Mouse (Mus musculus) hindbrain, embryonic 16.5 days (tissue): ENCODE measurements at regions not wholly inside any gene's neighbourhood (a gene's known extent, or its start where the extent isn't known, plus 50 kb on each side); places are given as distances from the start of the nearest gene placed in this dataset.

Experiments used
- ATAC-seq: fragments of 200-750 bp; cut with Nextera tagmentation; 2 replicates; pipeline ENCODE4 v1.8.0; 2017; ENCODE audit warnings: moderate TSS enrichment, moderate library complexity
- H3K27ac ChIP-seq: fragments of 300-500 bp; sonication (generic); 2 replicates; pipeline ENCODE4 v1.5.1; 2014; ENCODE audit warnings: low read depth, mild to moderate bottlenecking, control low read depth, low read length, moderate library complexity
- H3K27me3 ChIP-seq: fragments of 300-500 bp; sonication (generic); replicated peaks from 2 replicates; pipeline ENCODE4 v1.6.1; 2014; ENCODE audit warnings: low read length; ENCODE audit not compliant: control insufficient read depth, insufficient read depth
- H3K36me3 ChIP-seq: fragments of 300-500 bp; sonication (generic); 2 replicates; pipeline ENCODE4 v1.6.1; 2014; ENCODE audit warnings: mild to moderate bottlenecking, low read length, moderate library complexity, mixed read lengths; ENCODE audit not compliant: control insufficient read depth, insufficient read depth
- H3K4me1 ChIP-seq: fragments of 300-500 bp; sonication (generic); 2 replicates; pipeline ENCODE4 v1.6.1; 2014; ENCODE audit warnings: low read depth, low read length; ENCODE audit not compliant: control insufficient read depth, insufficient read depth
- H3K4me2 ChIP-seq: fragments of 300-500 bp; sonication (generic); 2 replicates; pipeline ENCODE4 v1.6.1; 2014; ENCODE audit warnings: mild to moderate bottlenecking, low read length, control low read depth, moderate library complexity
- H3K4me3 ChIP-seq: fragments of 300-500 bp; sonication (generic); 2 replicates; pipeline ENCODE4 v1.5.1; 2014; ENCODE audit warnings: mild to moderate bottlenecking, low read length, control low read depth, moderate library complexity
- H3K9ac ChIP-seq: fragments of 300-500 bp; sonication (generic); 2 replicates; pipeline ENCODE4 v1.6.1; 2014; ENCODE audit warnings: low read depth, mild to moderate bottlenecking, control low read depth, low read length, moderate library complexity
- H3K9me3 ChIP-seq: fragments of 300-500 bp; sonication (generic); 2 replicates; pipeline ENCODE4 v1.6.1; 2014; ENCODE audit warnings: mild to moderate bottlenecking, low read length, moderate library complexity; ENCODE audit not compliant: control insufficient read depth
- WGBS: fragments of 180-500 bp; shearing (Covaris S2); extraction: QIAGEN DNeasy Blood & Tissue Kit; methylation state at CpG from one replicate; pipeline ENCODE4 v1.1.7; 2014; 5-methylcytosine and 5-hydroxymethylcytosine counted together

- no peak overlapping the region for H3K4me3 ChIP-seq
- no peak overlapping the region for H3K4me2 ChIP-seq
These were observed 228.0 kb upstream of the Gm11042 start for GRCm38 (mm10) chr12:74544172-74544571.

DNA sequence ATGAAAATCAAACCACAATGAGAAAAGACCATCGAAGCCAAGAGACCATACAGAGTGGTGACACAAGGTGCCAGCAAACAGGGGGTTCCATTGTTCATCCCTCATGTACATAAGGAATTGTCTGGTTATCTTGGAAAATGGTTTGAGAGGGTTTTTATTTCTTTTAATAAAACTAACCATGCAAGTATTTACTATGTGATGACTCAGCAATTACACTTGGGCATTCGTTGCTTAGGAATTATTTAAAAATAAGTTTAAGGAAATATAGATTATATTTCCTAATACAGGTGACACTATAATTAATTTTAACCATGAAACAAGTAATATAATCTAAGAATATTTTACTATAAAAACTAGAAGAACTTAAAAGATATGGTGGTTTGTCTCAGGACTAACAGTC lies 218.7 kb upstream of the Gm11042 start:
- Histone ChIP-seq H3K9me3 (no peaks in the 10 kb centered on the region), H3K4me1 (no peaks in the 10 kb centered on the region), H3K27me3 (no peaks in the 10 kb centered on the region), H3K36me3 (no peaks in the 10 kb centered on the region), H3K9ac (no peak overlapping the region), H3K27ac (no peak overlapping the region), H3K4me3 (no peak overlapping the region), H3K4me2 (no peak overlapping the region)
- WGBS = 84% methylated on average over 2 of the region's 2 CpGs
- no peak for ATAC-seq

More at GRCm38 (mm10) chr12:74544172-74544571, 228.0 kb upstream of the Gm11042 start:
- no peak for ATAC-seq
- Histone ChIP-seq H3K27me3 (no peaks in the 10 kb centered on the region), H3K36me3 (no peaks in the 10 kb centered on the region), H3K27ac (no peak overlapping the region), H3K9me3 (0 out of 2 replicates have a peak, but pooled peaks cover 2% of the 10 kb centered on the region), H3K4me1 (no peaks in the 10 kb centered on the region), H3K9ac (no peak overlapping the region)
- WGBS = 97% methylated on average over 2 of the region's 2 CpGs

DNA sequence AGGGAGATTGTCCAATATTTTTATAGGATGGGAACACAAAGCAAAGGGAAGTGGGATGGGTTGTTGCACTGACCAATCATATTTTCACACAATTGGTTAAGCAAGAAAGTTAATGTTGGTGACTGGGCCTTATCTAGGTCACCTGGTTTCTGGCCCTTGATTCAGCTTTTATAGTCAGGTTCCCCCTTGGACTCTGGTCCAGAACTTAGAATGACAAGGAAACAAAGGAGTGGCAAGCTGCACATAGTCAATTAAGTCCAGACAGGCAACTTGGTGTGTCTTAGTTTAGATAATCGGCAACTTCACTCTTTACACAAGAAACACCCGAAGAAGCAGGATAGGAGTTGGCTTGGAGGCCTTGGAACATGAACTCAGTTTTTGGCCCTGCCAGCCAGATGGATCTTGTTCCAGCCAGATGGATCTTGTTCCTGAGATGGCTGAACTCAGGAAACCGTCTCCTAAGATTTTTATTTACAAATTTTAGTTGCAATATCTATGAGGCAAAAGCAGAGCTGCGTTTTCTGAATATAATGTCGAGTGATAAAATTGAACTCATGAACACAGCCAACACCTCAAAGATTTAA lies 212.9 kb upstream of the Gm11042 start:
- no peaks in the 10 kb centered on the region for H3K36me3 ChIP-seq
- 89% methylated on average over 5 of the region's 5 CpGs for WGBS

GRCm38 (mm10) chr12:74527190-74527621 lies 211.0 kb upstream of the Gm11042 start:
- H3K4me3 ChIP-seq = no peak overlapping the region
- no peaks in the 10 kb centered on the region for H3K9me3 ChIP-seq
- 37% methylated on average over 2 of the region's 2 CpGs for WGBS
- H3K4me2 ChIP-seq = no peak overlapping the region
- peak; percentile 94 for ATAC-seq
- no peaks in the 10 kb centered on the region for H3K36me3 ChIP-seq
- H3K27me3 ChIP-seq = no peaks in the 10 kb centered on the region
- no peaks in the 10 kb centered on the region; the same call in 1 of the 2 replicates for H3K4me1 ChIP-seq
- H3K27ac ChIP-seq = no peak overlapping the region
- H3K9ac ChIP-seq = no peak overlapping the region

More for the DNA sequence above, 212.9 kb upstream of the Gm11042 start:
- Histone ChIP-seq H3K4me2 (no peak overlapping the region), H3K9ac (no peak overlapping the region), H3K27ac (no peak overlapping the region), H3K9me3 (no peaks in the 10 kb centered on the region), H3K4me3 (no peak overlapping the region), H3K27me3 (no peaks in the 10 kb centered on the region), H3K4me1 (no peaks in the 10 kb centered on the region; the same call in 1 of the 2 replicates)
- ATAC-seq = no peak

GRCm38 (mm10) chr12:74523988-74524387 lies 207.8 kb upstream of the Gm11042 start:
- Histone ChIP-seq H3K4me2 (no peak overlapping the region), H3K4me1 (no peaks in the 10 kb centered on the region; the same call in 1 of the 2 replicates), H3K36me3 (no peaks in the 10 kb centered on the region), H3K9ac (no peak overlapping the region), H3K27ac (no peak overlapping the region), H3K27me3 (no peaks in the 10 kb centered on the region), H3K9me3 (no peaks in the 10 kb centered on the region), H3K4me3 (no peak overlapping the region)
- ATAC-seq = no peak

GRCm38 (mm10) chr12:74518032-74518431 lies 201.8 kb upstream of the Gm11042 start:
- no peak for ATAC-seq
- Histone ChIP-seq H3K4me2 (no peak overlapping the region), H3K27me3 (no peaks in the 10 kb centered on the region), H3K9ac (no peak overlapping the region), H3K4me1 (no peaks in the 10 kb centered on the region), H3K27ac (no peak overlapping the region), H3K4me3 (no peak overlapping the region), H3K36me3 (no peaks in the 10 kb centered on the region), H3K9me3 (no peaks in the 10 kb centered on the region)
- WGBS = 89% methylated on average over 6 of the region's 6 CpGs

DNA sequence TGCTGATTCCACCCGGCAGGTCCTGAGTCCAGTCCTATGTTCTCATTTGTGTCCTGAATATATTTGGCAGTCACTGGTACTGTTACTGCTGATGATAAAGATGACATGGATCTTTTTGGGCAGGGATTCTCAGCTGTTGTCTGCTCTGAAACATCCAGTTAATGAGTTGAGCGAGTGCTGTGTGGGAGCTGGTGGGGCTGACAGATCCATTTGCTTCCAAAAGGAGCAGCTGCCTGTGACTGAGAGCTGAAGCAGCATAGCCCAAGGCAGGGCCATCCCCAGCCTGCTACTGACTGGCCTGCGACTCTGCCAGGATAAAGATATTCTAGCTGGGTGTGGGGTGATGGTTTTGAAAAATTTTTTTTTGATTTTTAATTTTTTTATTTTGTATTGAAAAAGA lies 200.3 kb upstream of the Gm11042 start:
- H3K9ac ChIP-seq = no peak overlapping the region
- no peak overlapping the region for H3K27ac ChIP-seq
- H3K4me1 ChIP-seq = no peaks in the 10 kb centered on the region
- no peak overlapping the region for H3K4me3 ChIP-seq
- no peak for ATAC-seq
- no peaks in the 10 kb centered on the region for H3K9me3 ChIP-seq
- H3K4me2 ChIP-seq = no peak overlapping the region
- no peaks in the 10 kb centered on the region for H3K27me3 ChIP-seq
- H3K36me3 ChIP-seq = no peaks in the 10 kb centered on the region
- WGBS = 41% methylated on average over 3 of the region's 3 CpGs

GRCm38 (mm10) chr12:74502791-74503190 lies 186.6 kb upstream of the Gm11042 start:
- H3K9ac ChIP-seq = no peak overlapping the region
- H3K27ac ChIP-seq = no peak overlapping the region
- no peak overlapping the region for H3K4me3 ChIP-seq
- no peak for ATAC-seq
- H3K27me3 ChIP-seq = no peaks in the 10 kb centered on the region
- no peaks in the 10 kb centered on the region for H3K9me3 ChIP-seq
- no peaks in the 10 kb centered on the region for H3K36me3 ChIP-seq
- H3K4me2 ChIP-seq = no peak overlapping the region
- H3K4me1 ChIP-seq = no peaks in the 10 kb centered on the region
- 71% methylated on average over 2 of the region's 2 CpGs for WGBS

DNA sequence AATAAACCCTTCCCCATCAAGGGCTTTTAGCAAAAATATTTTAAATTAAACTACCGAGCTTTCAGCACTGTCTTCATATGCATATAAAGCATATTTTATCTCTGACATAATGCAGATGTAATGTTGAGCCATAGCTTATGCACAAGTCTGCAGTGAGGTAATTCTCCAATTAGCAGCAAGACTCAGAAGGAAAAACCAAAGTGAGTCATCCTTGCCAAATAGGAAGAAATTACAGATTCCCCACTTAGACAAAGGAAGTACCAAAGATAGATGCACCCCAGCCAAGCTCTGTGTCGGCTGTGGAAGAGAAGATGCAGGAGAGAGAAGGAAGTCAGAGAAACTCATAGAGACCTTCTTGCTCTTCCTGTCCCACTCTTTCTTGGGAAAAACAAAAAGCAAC lies 161.4 kb upstream of the Gm11042 start:
- H3K4me2 ChIP-seq = no peak overlapping the region
- WGBS = 79% methylated on average over 2 of the region's 2 CpGs
- H3K27me3 ChIP-seq = no peaks in the 10 kb centered on the region
- no peaks in the 10 kb centered on the region for H3K36me3 ChIP-seq
- H3K9ac ChIP-seq = no peak overlapping the region
- ATAC-seq = no peak
- no peaks in the 10 kb centered on the region for H3K9me3 ChIP-seq
- H3K4me1 ChIP-seq = no peaks in the 10 kb centered on the region
- H3K27ac ChIP-seq = no peak overlapping the region
- H3K4me3 ChIP-seq = no peak overlapping the region

GRCm38 (mm10) chr12:74474741-74475140 lies 158.5 kb upstream of the Gm11042 start:
- Histone ChIP-seq H3K36me3 (no peaks in the 10 kb centered on the region), H3K4me2 (no peak overlapping the region), H3K27me3 (no peaks in the 10 kb centered on the region), H3K27ac (no peak overlapping the region), H3K4me1 (no peaks in the 10 kb centered on the region), H3K4me3 (no peak overlapping the region), H3K9me3 (no peaks in the 10 kb centered on the region), H3K9ac (no peak overlapping the region)
- 86% methylated on average over 1 of the region's 1 CpGs for whole genome bisulfite sequencing
- ATAC-seq = no peak
